Mouse (Mus musculus) hindbrain, embryonic 14.5 days (tissue): ENCODE measurements at regions not wholly inside any gene's neighbourhood (a gene's known extent, or its start where the extent isn't known, plus 50 kb on each side); places are given as distances from the start of the nearest gene placed in this dataset.
A peak's percentile ranks its signal among the peaks of the same experiment; 100 is the strongest.

Source experiments
- ATAC-seq: fragments of 200-750 bp; cut with Nextera tagmentation; 2 replicates; pipeline ENCODE4 v1.8.0; 2017; ENCODE audit warnings: moderate number of reproducible peaks, mild to moderate bottlenecking, moderate TSS enrichment, moderate library complexity; ENCODE audit not compliant: low FRiP score
- DNase-seq: peaks from one replicate; pipeline ENCODE4 v3.0.0-alpha.2; 2015; ENCODE audit warnings: low spot score
- H3K27ac ChIP-seq: fragments of 300-500 bp; sonication (generic); 2 replicates; pipeline ENCODE4 v1.5.1; 2014; ENCODE audit warnings: mild to moderate bottlenecking, moderate library complexity
- H3K27me3 ChIP-seq: fragments of 300-500 bp; sonication (generic); 2 replicates; pipeline ENCODE4 v1.6.1; 2014; ENCODE audit warnings: mild to moderate bottlenecking, low read length, mixed read lengths; ENCODE audit not compliant: control insufficient read depth, insufficient read depth
- H3K36me3 ChIP-seq: fragments of 300-500 bp; sonication (generic); replicated peaks from 2 replicates; pipeline ENCODE4 v1.6.1; 2014; ENCODE audit not compliant: control insufficient read depth, insufficient read depth
- H3K4me1 ChIP-seq: fragments of 300-500 bp; sonication (generic); replicated peaks from 2 replicates; pipeline ENCODE4 v1.6.1; 2014; ENCODE audit warnings: antibody characterized with exemption, low read length, mixed read lengths; ENCODE audit not compliant: control insufficient read depth, insufficient read depth
- H3K4me2 ChIP-seq: fragments of 300-500 bp; sonication (generic); replicated peaks from 2 replicates; pipeline ENCODE4 v1.6.1; 2014; ENCODE audit warnings: mild to moderate bottlenecking, moderate library complexity
- H3K4me3 ChIP-seq: fragments of 300-500 bp; sonication (generic); replicated peaks from 2 replicates; pipeline ENCODE4 v1.5.1; 2014; ENCODE audit warnings: mild to moderate bottlenecking, low read length
- H3K9ac ChIP-seq: fragments of 300-500 bp; sonication (generic); 2 replicates; pipeline ENCODE4 v1.6.1; 2014
- H3K9me3 ChIP-seq: fragments of 300-500 bp; sonication (generic); 2 replicates; pipeline ENCODE4 v1.6.1; 2016; ENCODE audit warnings: low read length; ENCODE audit not compliant: control insufficient read depth
- WGBS: fragments of 180-500 bp; shearing (Covaris S2); extraction: QIAGEN DNeasy Blood & Tissue Kit; methylation state at CpG from one replicate; pipeline ENCODE4 v1.1.7; 2014; 5-methylcytosine and 5-hydroxymethylcytosine counted together

- no peak overlapping the region for H3K4me2 ChIP-seq
- no peak overlapping the region for H3K27ac ChIP-seq
- DNase-seq (no peak), ATAC-seq (peak; percentile 28; the same call in 1 of the 2 replicates)
- H3K9me3 ChIP-seq: no peaks in the 10 kb centered on the region
- H3K4me1 ChIP-seq: peaks cover 9% of the 10 kb centered on the region
- peaks cover 94% of the 10 kb centered on the region for H3K27me3 ChIP-seq
- WGBS: 59% methylated on average over 8 of the region's 8 CpGs
- H3K9ac ChIP-seq: no peak overlapping the region
- no peak overlapping the region for H3K4me3 ChIP-seq
- H3K36me3 ChIP-seq: no peaks in the 10 kb centered on the region
Observed at GRCm38 (mm10) chr19:44677295-44677694, 78.5 kb upstream of the Pax2 start.

GRCm38 (mm10) chr19:44678686-44679085 is 77.2 kb upstream of the Pax2 start:
- Histone ChIP-seq H3K4me1 (peaks cover 10% of the 10 kb centered on the region), H3K4me3 (no peak overlapping the region), H3K9ac (no peak overlapping the region), H3K9me3 (no peaks in the 10 kb centered on the region), H3K27ac (no peak overlapping the region), H3K27me3 (peaks cover 94% of the 10 kb centered on the region), H3K4me2 (no peak overlapping the region), H3K36me3 (no peaks in the 10 kb centered on the region)
- no peak for ATAC-seq
- 92% methylated on average over 1 of the region's 1 CpGs for WGBS
- DNase-seq: no peak

GRCm38 (mm10) chr19:44681675-44682074 is 74.2 kb upstream of the Pax2 start:
- Histone ChIP-seq H3K27me3 (peaks cover 94% of the 10 kb centered on the region), H3K9me3 (no peaks in the 10 kb centered on the region), H3K27ac (peak overlapping the region; percentile 41; the same call in 1 of the 2 replicates), H3K36me3 (no peaks in the 10 kb centered on the region), H3K9ac (no peak overlapping the region), H3K4me2 (no peak overlapping the region), H3K4me1 (peaks cover 9% of the 10 kb centered on the region), H3K4me3 (no peak overlapping the region)
- peak; percentile 53 for DNase-seq
- no peak for ATAC-seq
- WGBS: 12% methylated on average over 8 of the region's 8 CpGs

GRCm38 (mm10) chr19:44683191-44683590 is 72.7 kb upstream of the Pax2 start:
- Histone ChIP-seq H3K9ac (no peak overlapping the region), H3K4me2 (no peak overlapping the region), H3K4me3 (no peak overlapping the region), H3K36me3 (no peaks in the 10 kb centered on the region), H3K4me1 (peaks cover 8% of the 10 kb centered on the region), H3K27me3 (peaks cover 89% of the 10 kb centered on the region), H3K27ac (no peak overlapping the region), H3K9me3 (no peaks in the 10 kb centered on the region)
- ATAC-seq (no peak), DNase-seq (no peak)
- 3% methylated on average over 12 of the region's 12 CpGs for WGBS

GRCm38 (mm10) chr19:44684061-44684514 is 71.8 kb upstream of the Pax2 start:
- Histone ChIP-seq H3K36me3 (no peaks in the 10 kb centered on the region), H3K9ac (no peak overlapping the region), H3K27ac (no peak overlapping the region), H3K27me3 (peaks cover 93% of the 10 kb centered on the region), H3K4me1 (peaks cover 8% of the 10 kb centered on the region), H3K9me3 (no peaks in the 10 kb centered on the region), H3K4me3 (peak overlapping the region; percentile 21), H3K4me2 (peak overlapping the region; percentile 41)
- no peak for ATAC-seq
- no peak for DNase-seq
- WGBS: 2% methylated on average over 40 of the region's 48 CpGs

GRCm38 (mm10) chr19:44686061-44686460 is 69.8 kb upstream of the Pax2 start:
- 51% methylated on average over 7 of the region's 7 CpGs for WGBS
- Histone ChIP-seq H3K4me3 (no peak overlapping the region), H3K4me1 (peaks cover 8% of the 10 kb centered on the region), H3K36me3 (no peaks in the 10 kb centered on the region), H3K9me3 (no peaks in the 10 kb centered on the region), H3K4me2 (no peak overlapping the region), H3K27me3 (peaks cover 94% of the 10 kb centered on the region), H3K27ac (no peak overlapping the region), H3K9ac (no peak overlapping the region)
- DNase-seq (no peak), ATAC-seq (no peak)

GRCm38 (mm10) chr19:44692396-44692795 is 63.4 kb upstream of the Pax2 start:
- no peak overlapping the region for H3K4me3 ChIP-seq
- H3K9ac ChIP-seq: no peak overlapping the region
- H3K4me1 ChIP-seq: peaks cover 13% of the 10 kb centered on the region
- H3K9me3 ChIP-seq: no peaks in the 10 kb centered on the region
- H3K27ac ChIP-seq: no peak overlapping the region
- peak overlapping the region; percentile 38 for H3K4me2 ChIP-seq
- WGBS: 2% methylated on average over 17 of the region's 17 CpGs
- H3K27me3 ChIP-seq: peaks cover 73% of the 10 kb centered on the region
- DNase-seq (peak; percentile 71), ATAC-seq (no peak)
- H3K36me3 ChIP-seq: no peaks in the 10 kb centered on the region

GRCm38 (mm10) chr19:44692816-44693215 is 63.0 kb upstream of the Pax2 start:
- DNase-seq (no peak), ATAC-seq (peak; percentile 48; the same call in 1 of the 2 replicates)
- peaks cover 15% of the 10 kb centered on the region for H3K4me1 ChIP-seq
- no peak overlapping the region for H3K4me3 ChIP-seq
- H3K9ac ChIP-seq: no peak overlapping the region
- no peaks in the 10 kb centered on the region for H3K36me3 ChIP-seq
- WGBS: 1% methylated on average over 16 of the region's 16 CpGs
- H3K9me3 ChIP-seq: no peaks in the 10 kb centered on the region
- peak overlapping the region; percentile 38 for H3K4me2 ChIP-seq
- H3K27ac ChIP-seq: no peak overlapping the region
- peaks cover 74% of the 10 kb centered on the region for H3K27me3 ChIP-seq

GRCm38 (mm10) chr19:44695331-44695730 is 60.5 kb upstream of the Pax2 start:
- Histone ChIP-seq H3K27ac (no peak overlapping the region; the same call in 1 of the 2 replicates), H3K27me3 (peaks cover 65% of the 10 kb centered on the region), H3K9me3 (no peaks in the 10 kb centered on the region), H3K36me3 (no peaks in the 10 kb centered on the region), H3K4me1 (peaks cover 24% of the 10 kb centered on the region), H3K9ac (no peak overlapping the region), H3K4me2 (no peak overlapping the region), H3K4me3 (no peak overlapping the region)
- DNase-seq: no peak
- peak; percentile 49; the same call in 1 of the 2 replicates for ATAC-seq
- WGBS: 6% methylated on average over 3 of the region's 3 CpGs
